Mouse (Mus musculus) stomach, embryonic 15.5 days (tissue): ENCODE measurements around the gene Asb3. TPM values are rescaled to one million over a fixed set of nuclear protein-coding genes. Genes with fewer than 3 reads are reported as not detected.
A peak's percentile ranks its signal among the peaks of the same experiment; 100 is the strongest.

ENCODE experiments used
- ATAC-seq: fragments of 200-750 bp; cut with Nextera tagmentation; 2 replicates; pipeline ENCODE4 v1.8.0; 2017; ENCODE audit warnings: low read depth, moderate number of reproducible peaks, moderate TSS enrichment; ENCODE audit not compliant: insufficient read depth, low FRiP score
- H3K27ac ChIP-seq: fragments of 300-500 bp; sonication (generic); 2 replicates; pipeline ENCODE4 v1.5.1; 2015; ENCODE audit warnings: mild to moderate bottlenecking, inconsistent platforms
- H3K27me3 ChIP-seq: fragments of 300-500 bp; sonication (generic); replicated peaks from 2 replicates; pipeline ENCODE4 v1.6.1; 2015; ENCODE audit warnings: inconsistent platforms
- H3K36me3 ChIP-seq: fragments of 300-500 bp; sonication (generic); 2 replicates; pipeline ENCODE4 v1.6.1; 2015; ENCODE audit warnings: inconsistent platforms
- H3K4me1 ChIP-seq: fragments of 300-500 bp; sonication (generic); 2 replicates; pipeline ENCODE4 v1.6.1; 2015; ENCODE audit warnings: inconsistent platforms
- H3K4me2 ChIP-seq: fragments of 300-500 bp; sonication (generic); 2 replicates; pipeline ENCODE4 v1.6.1; 2015; ENCODE audit warnings: mild to moderate bottlenecking, inconsistent platforms
- H3K4me3 ChIP-seq: fragments of 300-500 bp; sonication (generic); replicated peaks from 2 replicates; pipeline ENCODE4 v1.5.1; 2015; ENCODE audit warnings: inconsistent platforms
- H3K9ac ChIP-seq: fragments of 300-500 bp; sonication (generic); 2 replicates; pipeline ENCODE4 v1.6.1; 2015; ENCODE audit warnings: inconsistent platforms
- H3K9me3 ChIP-seq: fragments of 300-500 bp; sonication (generic); 2 replicates; pipeline ENCODE4 v1.6.1; 2016; ENCODE audit warnings: inconsistent platforms
- WGBS: fragments of 180-500 bp; shearing (Covaris S2); methylation state at CpG from one replicate; pipeline ENCODE4 v1.1.7; 2015; 5-methylcytosine and 5-hydroxymethylcytosine counted together
- polyA plus RNA-seq: library from polyadenylated mRNA; unstranded; fragments of >200 nt; fragmentation: Nextera tagmentation; extraction: Ambion mirVana; gene quantifications from 2 replicates; pipeline ENCODE4 v1.2.1, GENCODE M21; 2015

Gene Asb3
- 25.9 and 27.6 TPM in 2 replicates for polyA plus RNA-seq

- peak within 1 kb of the TSS; percentile 91 for H3K4me2 ChIP-seq
- H3K4me1 ChIP-seq = peaks cover 5% of the 10 kb centered on the region; the same call in 1 of the 2 replicates
- 0 out of 2 replicates have a peak, but pooled peaks cover 5% of the 10 kb centered on the region for H3K27me3 ChIP-seq
- no peaks in the 10 kb centered on the region for H3K36me3 ChIP-seq
- no peak within 1 kb of the TSS for H3K9ac ChIP-seq
- WGBS = 4% methylated on average over 41 of the region's 41 CpGs
- no peaks in the 10 kb centered on the region for H3K9me3 ChIP-seq
- peak; percentile 92 for ATAC-seq
- peak within 1 kb of the TSS; percentile 49 for H3K4me3 ChIP-seq
- H3K27ac ChIP-seq = no peak within 1 kb of the TSS
These were observed at the start of gene Asb3, which contains the start of gene Gpr75 for GRCm38 (mm10) chr11:30885171-30885871. Asb3 (plus strand) TSS chr11:30885416. Gpr75 (plus strand) TSS chr11:30885358.

- Histone ChIP-seq H3K9ac (no peak overlapping the region), H3K4me3 (no peak overlapping the region), H3K4me1 (no peaks in the 10 kb centered on the region), H3K27ac (no peak overlapping the region), H3K27me3 (no peaks in the 10 kb centered on the region), H3K36me3 (peaks cover 11% of the 10 kb centered on the region; the same call in 1 of the 2 replicates), H3K9me3 (no peaks in the 10 kb centered on the region), H3K4me2 (no peak overlapping the region)
- ATAC-seq = no peak
- 88% methylated on average over 2 of the region's 2 CpGs for WGBS
These were observed 46.4 kb upstream of the Asb3 start for GRCm38 (mm10) chr11:30838793-30839192.

- no peak overlapping the region for H3K4me2 ChIP-seq
- no peak overlapping the region for H3K4me3 ChIP-seq
- no peak overlapping the region for H3K27ac ChIP-seq
- no peaks in the 10 kb centered on the region for H3K27me3 ChIP-seq
- no peak for ATAC-seq
- no peaks in the 10 kb centered on the region for H3K4me1 ChIP-seq
- no peaks in the 10 kb centered on the region for H3K9me3 ChIP-seq
- peaks cover 11% of the 10 kb centered on the region; the same call in 1 of the 2 replicates for H3K36me3 ChIP-seq
- 81% methylated on average over 1 of the region's 1 CpGs for WGBS
- H3K9ac ChIP-seq = no peak overlapping the region
These were observed 40.9 kb upstream of the Asb3 start for GRCm38 (mm10) chr11:30844355-30844754.

DNA sequence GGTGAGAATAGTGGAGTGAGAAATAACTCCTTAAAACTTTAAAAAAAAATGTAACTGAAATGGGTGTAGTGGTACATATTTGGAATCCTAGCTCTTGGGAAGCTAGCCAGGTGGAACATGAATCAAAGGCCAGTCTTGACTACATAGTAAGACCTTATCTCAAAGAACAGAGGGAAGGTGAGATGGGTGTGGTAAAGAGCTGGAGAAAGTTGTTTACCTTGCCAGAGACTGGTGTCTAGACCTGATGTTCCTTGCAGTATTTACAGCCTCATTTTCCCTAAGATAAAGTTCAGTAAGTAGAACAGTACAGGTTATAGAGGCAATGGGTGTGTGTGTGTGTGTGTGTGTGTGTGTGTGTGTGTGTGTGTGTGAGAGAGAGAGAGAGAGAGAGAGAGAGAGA lies 12.8 kb upstream of the Asb3 start:
- Histone ChIP-seq H3K9ac (no peak overlapping the region), H3K27me3 (no peaks in the 10 kb centered on the region), H3K27ac (no peak overlapping the region), H3K4me3 (no peak overlapping the region), H3K4me2 (no peak overlapping the region), H3K4me1 (no peaks in the 10 kb centered on the region), H3K9me3 (no peaks in the 10 kb centered on the region), H3K36me3 (peaks cover 12% of the 10 kb centered on the region)
- no peak for ATAC-seq

GRCm38 (mm10) chr11:30888153-30888552 lies 2.9 kb downstream of the Asb3 start:
- no peak overlapping the region for H3K27ac ChIP-seq
- ATAC-seq = no peak
- no peak overlapping the region for H3K4me2 ChIP-seq
- H3K4me3 ChIP-seq = no peak overlapping the region
- H3K27me3 ChIP-seq = 0 out of 2 replicates have a peak, but pooled peaks cover 5% of the 10 kb centered on the region
- H3K9me3 ChIP-seq = no peaks in the 10 kb centered on the region
- H3K9ac ChIP-seq = no peak overlapping the region
- WGBS = 84% methylated on average over 2 of the region's 2 CpGs
- no peaks in the 10 kb centered on the region for H3K36me3 ChIP-seq
- H3K4me1 ChIP-seq = peaks cover 5% of the 10 kb centered on the region; the same call in 1 of the 2 replicates

DNA sequence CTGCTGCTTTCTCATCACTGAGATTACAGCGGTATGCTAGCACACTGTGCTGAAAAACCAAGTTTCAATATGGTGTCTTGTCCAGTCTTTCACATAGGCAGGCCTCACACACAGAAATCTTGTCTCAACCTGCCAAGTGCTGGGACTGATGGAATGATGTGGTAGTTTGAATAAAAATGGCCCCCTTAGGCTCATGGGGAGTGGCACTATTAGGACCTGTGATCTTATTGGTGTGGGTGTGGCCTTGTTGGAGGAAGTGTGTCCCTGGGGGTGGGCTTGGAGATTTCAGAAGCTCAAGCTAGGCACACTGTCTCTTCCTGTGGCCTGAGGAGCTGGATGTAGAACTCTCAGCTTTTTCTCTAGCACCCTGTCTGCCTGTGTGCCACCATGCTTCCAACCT lies 11.0 kb downstream of the Asb3 start:
- Histone ChIP-seq H3K36me3 (no peaks in the 10 kb centered on the region), H3K4me2 (no peak overlapping the region), H3K4me3 (no peak overlapping the region), H3K27ac (no peak overlapping the region), H3K9ac (no peak overlapping the region), H3K27me3 (no peaks in the 10 kb centered on the region), H3K4me1 (no peaks in the 10 kb centered on the region), H3K9me3 (no peaks in the 10 kb centered on the region)
- WGBS = 89% methylated on average over 1 of the region's 1 CpGs
- ATAC-seq = no peak

DNA sequence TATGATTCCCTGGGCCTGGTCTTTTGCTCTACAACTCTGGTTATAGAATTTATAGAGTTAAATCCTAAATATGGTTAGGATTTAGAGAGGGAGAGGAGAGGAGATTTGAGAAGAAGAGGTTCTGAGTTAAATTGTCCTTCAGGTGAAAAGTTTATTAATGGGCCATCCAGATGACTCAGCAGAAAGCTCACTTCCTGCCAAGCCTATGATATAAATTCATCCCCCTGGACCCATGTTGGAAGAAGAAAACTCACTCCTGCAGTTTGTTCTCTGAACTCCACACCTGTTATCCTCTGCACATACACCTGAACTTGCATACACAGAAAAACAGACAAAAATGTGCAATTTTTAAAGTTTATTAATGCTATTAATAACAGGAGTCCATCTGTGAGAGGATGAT lies 14.1 kb downstream of the Asb3 start:
- H3K27me3 ChIP-seq = no peaks in the 10 kb centered on the region
- H3K4me1 ChIP-seq = no peaks in the 10 kb centered on the region
- H3K4me3 ChIP-seq = no peak overlapping the region
- H3K9me3 ChIP-seq = no peaks in the 10 kb centered on the region
- no peak overlapping the region for H3K4me2 ChIP-seq
- ATAC-seq = no peak
- no peak overlapping the region for H3K9ac ChIP-seq
- no peaks in the 10 kb centered on the region for H3K36me3 ChIP-seq
- H3K27ac ChIP-seq = no peak overlapping the region

GRCm38 (mm10) chr11:30912311-30912710 lies 27.1 kb downstream of the Asb3 start:
- no peaks in the 10 kb centered on the region for H3K9me3 ChIP-seq
- no peaks in the 10 kb centered on the region for H3K4me1 ChIP-seq
- 92% methylated on average over 3 of the region's 3 CpGs for WGBS
- ATAC-seq = no peak
- H3K36me3 ChIP-seq = no peaks in the 10 kb centered on the region
- no peak overlapping the region for H3K9ac ChIP-seq
- H3K4me3 ChIP-seq = no peak overlapping the region
- H3K27me3 ChIP-seq = no peaks in the 10 kb centered on the region
- H3K4me2 ChIP-seq = no peak overlapping the region
- H3K27ac ChIP-seq = no peak overlapping the region

GRCm38 (mm10) chr11:30920641-30921040 lies 35.4 kb downstream of the Asb3 start:
- no peaks in the 10 kb centered on the region for H3K4me1 ChIP-seq
- ATAC-seq = no peak
- WGBS = 73% methylated on average over 1 of the region's 1 CpGs
- no peak overlapping the region for H3K4me3 ChIP-seq
- no peak overlapping the region for H3K9ac ChIP-seq
- no peaks in the 10 kb centered on the region for H3K27me3 ChIP-seq
- H3K4me2 ChIP-seq = no peak overlapping the region
- H3K36me3 ChIP-seq = no peaks in the 10 kb centered on the region
- H3K27ac ChIP-seq = no peak overlapping the region
- no peaks in the 10 kb centered on the region for H3K9me3 ChIP-seq

DNA sequence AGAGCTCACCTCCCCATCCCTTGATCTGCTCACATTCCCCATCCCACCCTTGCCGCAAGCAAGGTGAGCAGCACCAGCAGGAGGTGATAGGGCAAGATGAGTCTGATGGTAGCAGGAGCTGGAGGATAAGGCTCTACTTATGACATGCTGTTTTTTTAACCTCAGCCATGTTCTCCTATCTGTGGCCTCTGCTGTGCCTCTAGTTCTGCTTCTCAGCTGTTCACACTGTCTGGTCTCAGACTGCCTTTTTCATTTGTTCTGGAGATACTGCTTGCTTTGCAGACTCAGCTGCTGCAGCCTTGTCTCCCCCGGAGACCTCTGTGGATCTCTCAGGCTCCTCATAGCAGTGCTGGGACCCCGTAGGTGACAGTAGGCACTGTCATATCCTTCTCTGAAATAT lies 38.1 kb downstream of the Asb3 start:
- H3K27ac ChIP-seq = no peak overlapping the region
- H3K27me3 ChIP-seq = no peaks in the 10 kb centered on the region
- 93% methylated on average over 3 of the region's 3 CpGs for WGBS
- ATAC-seq = no peak
- H3K4me3 ChIP-seq = no peak overlapping the region
- peaks cover 7% of the 10 kb centered on the region for H3K36me3 ChIP-seq
- no peak overlapping the region for H3K4me2 ChIP-seq
- no peak overlapping the region for H3K9ac ChIP-seq
- H3K9me3 ChIP-seq = no peaks in the 10 kb centered on the region
- H3K4me1 ChIP-seq = no peaks in the 10 kb centered on the region

DNA sequence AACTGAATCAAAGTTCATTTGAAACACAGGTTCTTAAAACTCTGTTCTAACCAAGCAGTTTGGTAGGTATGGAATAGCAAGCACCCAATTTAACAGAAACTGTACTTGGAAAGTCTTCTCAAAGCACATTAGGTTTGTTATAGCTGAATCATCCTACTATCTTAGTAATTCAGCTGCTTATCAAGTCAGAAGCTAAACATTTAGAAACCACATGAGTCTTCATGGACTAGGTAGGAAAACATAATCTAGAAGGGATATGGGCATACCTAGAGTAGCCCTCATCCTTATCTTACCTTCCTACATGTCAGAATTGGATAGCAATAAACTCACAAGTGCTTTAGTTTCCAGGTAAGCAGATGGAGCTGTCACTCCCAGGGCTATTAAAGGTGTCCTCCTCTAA lies 42.9 kb downstream of the Asb3 start:
- Histone ChIP-seq H3K4me2 (no peak overlapping the region), H3K4me3 (no peak overlapping the region), H3K27me3 (no peaks in the 10 kb centered on the region), H3K27ac (no peak overlapping the region), H3K4me1 (no peaks in the 10 kb centered on the region), H3K9ac (no peak overlapping the region), H3K9me3 (no peaks in the 10 kb centered on the region), H3K36me3 (peaks cover 9% of the 10 kb centered on the region)
- no peak for ATAC-seq

DNA sequence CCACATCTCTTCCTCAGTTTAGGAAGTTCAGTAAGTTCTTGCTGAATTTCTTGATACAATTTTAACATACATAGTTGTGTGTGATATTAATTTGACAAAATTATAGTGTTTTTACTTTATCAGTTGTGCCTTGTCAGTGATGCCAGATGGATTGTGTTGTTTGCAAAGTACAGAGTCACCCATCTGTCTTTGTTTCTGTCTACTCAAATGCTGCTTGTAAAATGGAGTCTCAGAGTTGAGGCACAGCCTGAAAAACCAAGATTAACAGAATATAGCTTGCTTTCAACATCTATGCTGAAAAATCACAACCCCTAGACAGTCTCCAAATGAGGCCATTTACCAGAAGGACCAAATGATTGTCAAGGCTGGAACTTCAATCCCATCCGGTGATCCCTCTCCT lies 43.3 kb downstream of the Asb3 start:
- Histone ChIP-seq H3K4me3 (no peak overlapping the region), H3K4me1 (no peaks in the 10 kb centered on the region), H3K4me2 (no peak overlapping the region), H3K36me3 (peaks cover 9% of the 10 kb centered on the region), H3K27me3 (no peaks in the 10 kb centered on the region), H3K9me3 (no peaks in the 10 kb centered on the region), H3K9ac (no peak overlapping the region), H3K27ac (no peak overlapping the region)
- 88% methylated on average over 1 of the region's 1 CpGs for WGBS
- no peak for ATAC-seq

- no peak overlapping the region for H3K4me2 ChIP-seq
- H3K9ac ChIP-seq = no peak overlapping the region
- H3K9me3 ChIP-seq = no peaks in the 10 kb centered on the region
- H3K27ac ChIP-seq = no peak overlapping the region
- WGBS = 95% methylated on average over 2 of the region's 2 CpGs
- H3K4me1 ChIP-seq = no peaks in the 10 kb centered on the region
- H3K36me3 ChIP-seq = peaks cover 37% of the 10 kb centered on the region
- H3K4me3 ChIP-seq = no peak overlapping the region
- ATAC-seq = no peak
- H3K27me3 ChIP-seq = no peaks in the 10 kb centered on the region
These were observed 58.3 kb downstream of the Asb3 start for GRCm38 (mm10) chr11:30943522-30943921.
